Mouse (Mus musculus) limb, embryonic 15.5 days (tissue): ENCODE data around the gene Glb1. TPM values are rescaled to one million over a fixed set of nuclear protein-coding genes. Genes with fewer than 3 reads are reported as not detected.

Source experiments
- ATAC-seq: fragments of 200-750 bp; cut with Nextera tagmentation; 2 replicates; pipeline ENCODE4 v1.8.0; 2017; ENCODE audit warnings: low read depth, moderate TSS enrichment; ENCODE audit not compliant: insufficient number of reproducible peaks, low FRiP score, low TSS enrichment
- H3K27ac ChIP-seq: fragments of 300-500 bp; sonication (generic); 2 replicates; pipeline ENCODE4 v1.5.1; 2015; ENCODE audit warnings: moderate library complexity, mild to moderate bottlenecking, inconsistent platforms
- H3K27me3 ChIP-seq: fragments of 300-500 bp; sonication (generic); 2 replicates; pipeline ENCODE4 v1.6.1; 2015; ENCODE audit warnings: inconsistent platforms
- H3K36me3 ChIP-seq: fragments of 300-500 bp; sonication (generic); 2 replicates; pipeline ENCODE4 v1.6.1; 2015; ENCODE audit warnings: inconsistent platforms
- H3K4me1 ChIP-seq: fragments of 300-500 bp; sonication (generic); 2 replicates; pipeline ENCODE4 v1.6.1; 2015; ENCODE audit warnings: inconsistent platforms
- H3K4me2 ChIP-seq: fragments of 300-500 bp; sonication (generic); 2 replicates; pipeline ENCODE4 v1.6.1; 2015; ENCODE audit warnings: mild to moderate bottlenecking, inconsistent platforms
- H3K4me3 ChIP-seq: fragments of 300-500 bp; sonication (generic); 2 replicates; pipeline ENCODE4 v1.5.1; 2015; ENCODE audit warnings: mild to moderate bottlenecking, inconsistent platforms
- H3K9ac ChIP-seq: fragments of 300-500 bp; sonication (generic); 2 replicates; pipeline ENCODE4 v1.6.1; 2015; ENCODE audit warnings: inconsistent platforms
- H3K9me3 ChIP-seq: fragments of 300-500 bp; sonication (generic); 2 replicates; pipeline ENCODE4 v1.6.1; 2016; ENCODE audit warnings: inconsistent platforms
- WGBS: fragments of 180-500 bp; shearing (Covaris S2); methylation state at CpG from one replicate; pipeline ENCODE4 v1.1.7; 2015; 5-methylcytosine and 5-hydroxymethylcytosine counted together
- polyA plus RNA-seq: library from polyadenylated mRNA; unstranded; fragments of >200 nt; fragmentation: Nextera tagmentation; extraction: Ambion mirVana; gene quantifications from 2 replicates; pipeline ENCODE4 v1.2.1, GENCODE M21; 2015

Glb1 gene
- polyA plus RNA-seq, 1 experiment from 2014 or later = 37.7 TPM

DNA sequence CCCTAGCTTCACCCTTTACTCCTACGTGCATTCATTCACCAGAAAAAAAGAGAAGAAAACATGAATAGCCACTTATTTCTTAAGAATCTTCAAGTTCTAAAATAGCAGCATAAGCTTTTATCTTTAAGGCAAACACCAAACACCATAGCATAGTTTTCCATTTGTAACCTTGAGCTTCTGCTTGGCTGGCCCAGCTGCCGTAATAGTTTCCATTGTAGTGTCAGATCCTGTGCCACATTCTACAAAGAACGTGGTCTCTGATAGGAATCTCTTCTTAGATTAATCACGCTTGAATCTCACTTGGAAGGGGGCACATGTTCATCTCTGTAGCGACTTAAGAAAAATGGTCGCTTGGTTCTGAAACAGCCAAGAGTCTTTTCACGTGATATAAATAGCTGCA lies 50.7 kb downstream of the Glb1 start:
- Histone ChIP-seq H3K4me3 (no peak overlapping the region), H3K9ac (no peak overlapping the region), H3K27me3 (no peaks in the 10 kb centered on the region), H3K27ac (no peak overlapping the region), H3K4me1 (no peaks in the 10 kb centered on the region), H3K9me3 (no peaks in the 10 kb centered on the region), H3K4me2 (no peak overlapping the region), H3K36me3 (peaks cover 5% of the 10 kb centered on the region; the same call in 1 of the 2 replicates)
- 86% methylated on average over 7 of the region's 7 CpGs for WGBS
- ATAC-seq = no peak

DNA sequence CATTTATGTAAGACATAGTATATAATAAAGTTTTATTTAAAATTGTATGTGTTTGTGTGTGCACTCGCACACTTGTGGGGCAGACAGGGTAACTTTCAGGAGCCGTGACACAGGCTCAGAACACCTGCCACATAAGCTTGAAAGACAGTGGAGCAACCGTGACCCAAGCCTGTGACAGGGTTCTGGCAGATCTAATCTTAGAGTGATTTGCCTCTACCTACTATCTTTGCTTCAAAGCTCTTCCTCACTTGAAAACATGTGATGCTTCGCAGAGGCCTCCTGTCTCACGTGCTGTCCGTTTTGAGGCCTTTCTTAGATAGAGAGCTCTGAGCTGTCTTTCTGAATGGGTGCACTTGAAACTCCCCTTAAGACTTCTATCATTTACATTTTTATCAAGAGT lies 51.5 kb downstream of the Glb1 start:
- H3K27me3 ChIP-seq = no peaks in the 10 kb centered on the region
- H3K4me3 ChIP-seq = no peak overlapping the region
- H3K9ac ChIP-seq = no peak overlapping the region
- H3K4me2 ChIP-seq = no peak overlapping the region
- no peak for ATAC-seq
- H3K4me1 ChIP-seq = no peaks in the 10 kb centered on the region
- peaks cover 13% of the 10 kb centered on the region; the same call in 1 of the 2 replicates for H3K36me3 ChIP-seq
- 93% methylated on average over 6 of the region's 6 CpGs for WGBS
- no peak overlapping the region for H3K27ac ChIP-seq
- no peaks in the 10 kb centered on the region for H3K9me3 ChIP-seq

DNA sequence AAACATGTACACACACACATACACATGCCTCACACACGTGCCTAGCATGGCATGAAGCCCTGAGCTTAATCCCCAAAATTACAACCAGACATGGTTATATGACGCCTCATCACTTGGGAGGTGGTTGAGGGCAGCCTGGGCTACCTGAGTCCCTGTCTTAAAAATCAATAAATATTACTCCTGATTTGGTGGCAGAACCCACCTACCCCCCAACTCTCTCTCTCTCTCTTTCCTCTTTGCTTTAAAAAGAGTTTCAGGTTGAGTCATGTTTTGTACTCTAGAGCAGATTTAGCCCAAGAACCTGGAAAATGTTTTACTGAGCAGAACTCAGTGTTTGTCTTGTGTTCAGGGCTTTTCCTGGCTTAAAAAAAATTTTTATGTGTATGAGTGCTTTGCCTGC lies 54.5 kb downstream of the Glb1 start:
- Histone ChIP-seq H3K9me3 (no peaks in the 10 kb centered on the region), H3K36me3 (peaks cover 24% of the 10 kb centered on the region), H3K9ac (no peak overlapping the region), H3K4me1 (no peaks in the 10 kb centered on the region), H3K4me2 (no peak overlapping the region), H3K4me3 (no peak overlapping the region), H3K27me3 (no peaks in the 10 kb centered on the region), H3K27ac (no peak overlapping the region)
- ATAC-seq = no peak
- WGBS = 71% methylated on average over 2 of the region's 2 CpGs

DNA sequence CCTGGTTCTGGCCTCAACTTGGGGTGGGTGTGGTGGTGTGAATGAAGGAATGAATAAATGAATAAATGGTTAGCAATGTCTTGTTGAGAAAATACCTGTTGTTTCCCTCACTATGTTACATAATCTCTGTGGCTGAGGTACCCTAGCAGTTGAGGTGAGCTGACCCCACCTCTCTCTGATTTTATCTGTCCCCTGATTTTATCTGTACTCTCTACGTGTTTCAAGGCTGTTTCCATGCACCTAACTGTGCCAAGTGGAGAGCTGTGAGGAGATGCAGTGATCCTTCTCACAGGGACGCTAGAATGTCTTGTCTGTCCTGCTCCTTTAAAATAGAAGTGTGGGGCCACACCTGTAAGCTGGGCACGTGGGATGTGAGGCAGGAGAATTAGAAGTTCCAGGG lies 57.6 kb downstream of the Glb1 start:
- Histone ChIP-seq H3K4me1 (no peaks in the 10 kb centered on the region), H3K27ac (no peak overlapping the region), H3K36me3 (peaks cover 38% of the 10 kb centered on the region), H3K9me3 (no peaks in the 10 kb centered on the region), H3K27me3 (no peaks in the 10 kb centered on the region), H3K4me3 (no peak overlapping the region), H3K4me2 (no peak overlapping the region), H3K9ac (no peak overlapping the region)
- ATAC-seq = no peak
- WGBS = 80% methylated on average over 3 of the region's 3 CpGs

GRCm38 (mm10) chr9:114462569-114462968 lies 61.7 kb downstream of the Glb1 start:
- no peaks in the 10 kb centered on the region for H3K9me3 ChIP-seq
- H3K4me2 ChIP-seq = no peak overlapping the region
- no peak for ATAC-seq
- H3K9ac ChIP-seq = no peak overlapping the region
- H3K36me3 ChIP-seq = peaks cover 44% of the 10 kb centered on the region
- H3K4me1 ChIP-seq = no peaks in the 10 kb centered on the region
- no peak overlapping the region for H3K4me3 ChIP-seq
- 92% methylated on average over 7 of the region's 7 CpGs for whole genome bisulfite sequencing
- H3K27me3 ChIP-seq = no peaks in the 10 kb centered on the region
- H3K27ac ChIP-seq = no peak overlapping the region

DNA sequence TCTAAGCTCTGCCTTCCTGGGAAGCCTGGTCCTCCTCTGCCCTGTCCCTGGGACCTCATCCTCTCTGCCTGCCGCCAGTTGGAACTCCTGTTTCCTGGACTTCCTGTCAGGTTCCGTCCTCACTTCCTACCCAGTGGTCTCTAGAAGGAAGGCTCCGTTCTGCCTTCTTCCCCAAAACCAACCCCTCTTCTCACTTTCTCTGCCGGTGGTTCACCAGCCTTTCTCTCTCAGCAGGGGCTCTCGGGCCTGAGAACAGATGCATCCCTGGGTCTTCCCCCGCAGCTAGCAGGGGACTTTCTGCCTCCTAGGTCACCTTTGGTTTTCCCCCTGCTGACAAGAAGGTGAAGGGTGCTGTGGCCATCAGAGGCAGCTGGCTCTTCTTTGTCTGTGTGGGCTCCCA lies 64.6 kb downstream of the Glb1 start:
- Histone ChIP-seq H3K4me1 (no peaks in the 10 kb centered on the region), H3K4me3 (no peak overlapping the region), H3K36me3 (peaks cover 47% of the 10 kb centered on the region), H3K4me2 (no peak overlapping the region), H3K27me3 (no peaks in the 10 kb centered on the region), H3K27ac (no peak overlapping the region), H3K9ac (no peak overlapping the region), H3K9me3 (no peaks in the 10 kb centered on the region)
- 78% methylated on average over 6 of the region's 6 CpGs for WGBS
- no peak for ATAC-seq

DNA sequence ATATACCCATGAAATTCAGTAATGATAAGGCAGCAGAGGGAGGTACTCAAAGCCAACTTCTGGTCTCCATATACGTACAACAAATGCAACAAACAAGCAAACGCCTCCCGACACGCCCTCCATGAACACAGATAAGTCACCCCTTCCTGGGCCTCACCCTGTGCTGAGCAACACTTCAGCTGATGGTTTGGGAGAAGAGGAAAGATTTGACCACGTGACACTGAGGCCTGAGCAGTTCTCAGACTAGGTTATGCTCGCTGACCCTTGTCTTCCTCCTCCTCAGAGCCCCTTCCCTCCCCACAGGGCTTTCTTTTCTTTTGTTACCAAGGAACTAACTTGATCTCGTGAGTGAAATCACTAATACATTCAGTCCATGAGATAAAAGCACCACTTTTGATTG lies 66.0 kb downstream of the Glb1 start:
- Histone ChIP-seq H3K4me3 (no peak overlapping the region), H3K27me3 (no peaks in the 10 kb centered on the region), H3K4me2 (no peak overlapping the region), H3K9ac (no peak overlapping the region), H3K36me3 (peaks cover 39% of the 10 kb centered on the region), H3K9me3 (no peaks in the 10 kb centered on the region), H3K27ac (no peak overlapping the region), H3K4me1 (no peaks in the 10 kb centered on the region)
- no peak for ATAC-seq
- 86% methylated on average over 7 of the region's 7 CpGs for WGBS

DNA sequence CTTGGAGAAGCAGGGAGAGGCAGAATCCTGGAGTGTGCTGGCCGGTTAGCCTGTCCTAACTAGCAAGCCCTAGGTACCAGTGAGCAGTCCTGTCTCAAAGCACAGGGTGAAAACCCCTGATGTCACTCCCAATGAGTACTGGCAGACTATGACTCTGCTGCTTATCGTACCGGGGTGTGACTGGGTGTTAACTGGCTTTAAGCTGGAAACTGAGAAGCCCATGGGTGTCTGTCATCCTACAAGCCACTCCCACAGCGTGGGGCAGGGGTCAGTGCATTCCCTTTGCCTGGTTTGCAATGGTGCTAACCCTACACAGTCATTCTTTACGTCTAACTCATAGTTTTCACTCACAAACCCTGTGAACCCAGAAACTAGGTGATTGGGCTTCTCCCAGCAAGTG lies 67.3 kb downstream of the Glb1 start:
- Histone ChIP-seq H3K27ac (no peak overlapping the region), H3K36me3 (peaks cover 33% of the 10 kb centered on the region), H3K4me2 (no peak overlapping the region), H3K27me3 (no peaks in the 10 kb centered on the region), H3K9me3 (no peaks in the 10 kb centered on the region), H3K4me3 (no peak overlapping the region), H3K4me1 (no peaks in the 10 kb centered on the region), H3K9ac (no peak overlapping the region)
- WGBS = 74% methylated on average over 5 of the region's 5 CpGs
- no peak for ATAC-seq

GRCm38 (mm10) chr9:114468701-114469100 lies 67.8 kb downstream of the Glb1 start:
- ATAC-seq = no peak
- Histone ChIP-seq H3K4me2 (no peak overlapping the region), H3K4me1 (no peaks in the 10 kb centered on the region), H3K9me3 (no peaks in the 10 kb centered on the region), H3K27ac (no peak overlapping the region), H3K4me3 (no peak overlapping the region), H3K27me3 (no peaks in the 10 kb centered on the region), H3K36me3 (peaks cover 33% of the 10 kb centered on the region), H3K9ac (no peak overlapping the region)
- WGBS = 93% methylated on average over 4 of the region's 4 CpGs

DNA sequence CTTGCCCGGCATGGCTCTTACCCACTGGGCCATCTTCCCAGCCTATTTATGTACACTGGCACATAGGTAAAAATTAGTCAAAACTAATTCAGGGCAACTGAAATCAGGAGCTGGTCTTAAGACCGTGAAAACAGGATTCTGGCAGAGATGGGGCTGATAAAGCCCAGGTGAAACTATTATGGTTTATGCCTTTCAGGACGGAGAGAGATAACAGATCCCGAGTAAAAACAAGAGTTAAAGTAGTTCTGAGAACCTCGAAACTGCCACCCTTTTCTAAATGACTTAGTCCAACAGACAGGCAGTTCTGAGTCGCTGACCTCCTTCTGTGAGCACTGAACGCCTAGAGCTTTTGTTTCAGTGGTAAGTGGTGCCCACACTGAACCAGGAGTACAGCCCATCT lies 71.0 kb downstream of the Glb1 start:
- H3K27ac ChIP-seq = no peak overlapping the region
- WGBS = 82% methylated on average over 7 of the region's 7 CpGs
- H3K4me1 ChIP-seq = no peaks in the 10 kb centered on the region
- H3K36me3 ChIP-seq = peaks cover 12% of the 10 kb centered on the region
- H3K9me3 ChIP-seq = no peaks in the 10 kb centered on the region
- no peak for ATAC-seq
- no peaks in the 10 kb centered on the region for H3K27me3 ChIP-seq
- H3K4me3 ChIP-seq = no peak overlapping the region
- H3K9ac ChIP-seq = no peak overlapping the region
- H3K4me2 ChIP-seq = no peak overlapping the region

DNA sequence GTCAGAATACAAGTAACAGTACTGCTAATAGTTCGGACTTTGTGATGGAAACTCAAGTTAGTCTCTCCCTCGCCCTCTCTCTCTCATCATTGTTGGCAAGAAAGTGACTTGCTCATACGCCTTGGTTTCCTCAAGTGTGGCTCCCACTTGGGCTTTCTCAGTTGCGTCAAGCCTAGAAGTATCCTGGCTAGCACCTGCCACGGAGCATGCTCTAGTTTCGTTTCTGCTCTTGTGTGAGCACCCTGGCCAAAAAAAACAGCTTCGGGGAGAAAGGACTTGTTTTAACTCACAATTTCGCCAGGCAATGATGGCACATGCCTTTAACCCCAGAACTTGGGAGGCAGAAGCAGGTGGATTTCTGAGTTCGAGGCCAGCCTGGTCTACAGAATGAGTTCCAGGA lies 76.1 kb downstream of the Glb1 start:
- no peaks in the 10 kb centered on the region for H3K27me3 ChIP-seq
- H3K9me3 ChIP-seq = no peaks in the 10 kb centered on the region
- 87% methylated on average over 9 of the region's 9 CpGs for WGBS
- H3K36me3 ChIP-seq = no peaks in the 10 kb centered on the region
- ATAC-seq = no peak
- H3K4me3 ChIP-seq = no peak overlapping the region
- no peak overlapping the region for H3K9ac ChIP-seq
- no peak overlapping the region for H3K4me2 ChIP-seq
- H3K27ac ChIP-seq = no peak overlapping the region
- H3K4me1 ChIP-seq = no peaks in the 10 kb centered on the region

- Histone ChIP-seq H3K4me2 (no peak overlapping the region), H3K9me3 (no peaks in the 10 kb centered on the region), H3K27me3 (no peaks in the 10 kb centered on the region), H3K27ac (no peak overlapping the region), H3K9ac (no peak overlapping the region), H3K4me3 (no peak overlapping the region), H3K36me3 (no peaks in the 10 kb centered on the region), H3K4me1 (no peaks in the 10 kb centered on the region)
- ATAC-seq = peak; percentile 33; the same call in 1 of the 2 replicates
- 68% methylated on average over 3 of the region's 3 CpGs for whole genome bisulfite sequencing
These were observed 80.1 kb downstream of the Glb1 start for GRCm38 (mm10) chr9:114480940-114481339.

DNA sequence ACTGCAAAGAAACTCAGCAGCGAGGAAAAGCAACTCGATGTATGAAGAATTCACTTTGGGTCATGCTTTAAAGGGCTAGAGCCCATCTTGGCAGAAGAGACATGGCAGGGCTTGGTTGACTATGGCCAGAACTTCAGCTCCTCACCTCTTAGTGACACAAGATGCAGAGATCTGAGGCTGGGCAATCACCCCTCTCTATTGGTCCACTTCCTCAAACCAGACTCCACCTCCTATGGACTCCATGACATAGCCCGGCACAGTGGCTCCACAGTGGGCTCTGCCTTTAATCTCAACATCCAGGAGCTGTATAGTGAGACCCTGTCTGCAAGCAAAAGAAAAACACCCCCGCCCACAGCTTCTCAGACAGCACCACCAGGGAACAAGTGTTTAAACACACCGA lies 83.9 kb downstream of the Glb1 start:
- ATAC-seq = no peak
- Histone ChIP-seq H3K4me1 (no peaks in the 10 kb centered on the region), H3K36me3 (no peaks in the 10 kb centered on the region)

More for the DNA sequence above, 83.9 kb downstream of the Glb1 start:
- Histone ChIP-seq H3K27ac (no peak overlapping the region), H3K9ac (no peak overlapping the region), H3K4me3 (no peak overlapping the region), H3K9me3 (no peaks in the 10 kb centered on the region), H3K4me2 (no peak overlapping the region), H3K27me3 (no peaks in the 10 kb centered on the region)
- 77% methylated on average over 5 of the region's 5 CpGs for WGBS
